Mouse (Mus musculus): ENCODE results near the gene Ctbs. TPM values are rescaled to one million over a fixed set of nuclear protein-coding genes. Genes with fewer than 3 reads are reported as not detected.

The Ctbs gene
- polyA plus RNA-seq (2015; fragmentation: Nextera tagmentation; extraction: Ambion mirVana), result 4.3 and 4.4 TPM in 2 replicates

DNA sequence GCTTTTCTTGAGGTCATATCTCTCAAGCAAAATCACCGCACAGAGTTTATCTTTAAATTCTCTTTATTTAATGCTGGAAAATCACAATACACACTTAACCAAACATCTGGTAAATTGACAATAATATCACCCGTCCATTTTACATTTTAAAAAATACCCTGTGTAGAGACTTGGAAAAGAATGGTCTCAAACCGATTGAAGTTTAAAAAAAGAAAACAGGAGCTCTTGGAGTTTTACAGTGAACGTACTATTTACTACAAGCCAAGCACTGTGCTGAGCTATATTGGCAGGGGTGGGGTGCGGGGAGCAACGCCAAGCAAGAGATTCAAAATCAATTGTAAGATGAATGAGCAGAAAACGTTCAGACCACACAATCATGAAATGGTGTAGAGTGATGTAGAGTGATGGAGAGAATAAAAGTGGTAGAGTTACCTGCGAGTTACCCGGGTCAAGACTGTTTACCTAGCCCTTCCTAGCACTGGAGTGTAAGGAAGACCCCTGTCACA lies at the start of gene Ctbs:
TSS of gene Ctbs (plus strand) at position 51 of the 506 bp plus-strand sequence.
- H3K4me1 ChIP-seq (ENCODE audit: control insufficient read depth, insufficient read depth, low read length), result peaks cover 6% of the 10 kb centered on the region; the same call in 1 of the 2 replicates
- peak within 1 kb of the TSS; percentile 69 for H3K27ac ChIP-seq (ENCODE audit: low read length)
- no peaks in the 10 kb centered on the region for H3K36me3 ChIP-seq (ENCODE audit: control insufficient read depth, insufficient read depth, low read length)
- H3K4me3 ChIP-seq (ENCODE audit: low read depth, low read length), result peak within 1 kb of the TSS; percentile 49
- ATAC-seq, result no peak; the same call in 1 of the 2 replicates
- WGBS, result 55% methylated on average over 9 of the region's 9 CpGs
- H3K27me3 ChIP-seq (ENCODE audit: control insufficient read depth, insufficient read depth, low read depth, low read length), result no peaks in the 10 kb centered on the region
- H3K4me2 ChIP-seq (ENCODE audit: low read length), result peak within 1 kb of the TSS; percentile 67
- H3K9ac ChIP-seq (ENCODE audit: low read depth, low read length), result peak within 1 kb of the TSS; percentile 69
- H3K9me3 ChIP-seq (replicated peaks; ENCODE audit: control insufficient read depth, low read length, poor library complexity, severe bottlenecking), result no peaks in the 10 kb centered on the region

DNA sequence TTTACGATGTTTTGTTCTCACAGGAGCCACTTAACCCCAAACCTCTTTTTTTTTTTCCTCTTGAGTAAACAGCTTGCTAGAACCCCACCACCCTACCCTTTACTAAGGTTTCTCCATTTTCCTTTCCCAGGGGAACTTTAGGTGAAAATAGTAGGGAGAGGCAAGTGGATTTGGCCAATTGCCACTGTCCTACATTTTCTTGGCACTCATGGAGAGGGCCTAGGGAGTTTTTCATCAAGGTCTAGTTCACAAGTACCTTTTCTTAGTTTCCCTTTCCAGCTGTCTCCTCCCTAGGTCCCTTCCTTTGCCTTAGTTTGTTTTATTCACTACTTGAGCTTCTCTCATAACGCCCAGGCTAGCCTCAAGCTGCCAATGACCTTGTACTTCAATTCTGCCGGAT lies 45.8 kb upstream of the Ctbs start:
- Histone ChIP-seq H3K27me3 (ENCODE audit: control insufficient read depth, insufficient read depth, low read depth, low read length) (no peaks in the 10 kb centered on the region), H3K36me3 (ENCODE audit: control insufficient read depth, insufficient read depth, low read length) (no peaks in the 10 kb centered on the region), H3K9ac (ENCODE audit: low read depth, low read length) (peak overlapping the region; percentile 77), H3K4me1 (ENCODE audit: control insufficient read depth, insufficient read depth, low read length) (peaks cover 27% of the 10 kb centered on the region), H3K4me2 (ENCODE audit: low read length) (peak overlapping the region; percentile 85), H3K4me3 (ENCODE audit: low read depth, low read length) (peak overlapping the region; percentile 71), H3K9me3 (replicated peaks; ENCODE audit: control insufficient read depth, low read length, poor library complexity, severe bottlenecking) (no peaks in the 10 kb centered on the region; the same call in 1 of the 2 replicates), H3K27ac (ENCODE audit: low read length) (peak overlapping the region; percentile 86)
- 41% methylated on average over 3 of the region's 3 CpGs for WGBS
- no peak for ATAC-seq

DNA sequence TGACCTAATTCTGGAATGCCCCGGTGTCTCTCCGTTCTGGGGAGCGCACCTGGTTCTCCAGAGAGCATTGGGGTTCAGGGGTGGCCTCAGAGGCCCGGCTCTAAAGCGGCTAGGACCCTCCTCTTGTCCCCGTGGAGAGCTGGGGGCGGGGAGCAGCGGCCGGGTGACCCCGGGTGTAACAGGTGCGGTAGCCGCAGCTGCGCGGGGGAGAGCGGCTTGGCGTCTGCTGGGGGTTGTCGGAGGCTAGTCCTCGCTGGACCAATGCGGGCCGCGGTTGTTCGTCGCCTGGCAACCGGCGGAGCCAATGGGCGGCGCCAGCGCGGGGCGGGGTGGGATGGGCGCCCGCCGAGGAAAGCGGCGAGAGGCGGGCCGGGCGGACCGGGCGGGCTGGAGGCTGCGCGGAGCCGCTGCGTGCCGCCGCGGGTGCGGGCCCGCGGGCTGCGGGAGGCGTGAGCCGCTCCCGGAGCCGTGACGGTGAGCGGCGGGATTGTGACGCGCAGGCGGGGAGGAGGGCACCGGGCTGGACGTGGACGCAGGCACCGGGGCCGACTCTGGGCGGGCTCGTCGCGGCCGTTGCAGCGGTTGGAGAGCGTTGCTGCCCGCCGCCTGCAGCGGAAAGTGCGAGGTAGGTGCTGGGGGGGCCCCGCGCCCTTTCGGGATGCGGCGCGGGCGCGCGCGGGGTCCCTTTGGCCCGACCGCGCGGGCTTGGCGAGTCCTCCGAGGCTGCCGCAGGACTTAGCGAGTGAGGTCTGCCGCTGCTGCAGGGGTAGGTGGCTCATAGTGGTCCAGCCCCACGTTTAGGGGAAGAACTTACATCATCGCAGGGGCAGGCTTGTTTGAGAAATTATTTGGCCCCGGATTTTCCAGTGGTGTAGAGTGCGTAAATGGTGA lies 45.0 kb upstream of the Ctbs start, which contains the start of gene Ssx2ip:
TSS of gene Ssx2ip (plus strand) at position 332 of the 891 bp plus-strand sequence.
- Histone ChIP-seq H3K27me3 (ENCODE audit: control insufficient read depth, insufficient read depth, low read depth, low read length) (no peaks in the 10 kb centered on the region), H3K4me3 (ENCODE audit: low read depth, low read length) (peak within 1 kb of the TSS; percentile 71), H3K36me3 (ENCODE audit: control insufficient read depth, insufficient read depth, low read length) (no peaks in the 10 kb centered on the region), H3K4me1 (ENCODE audit: control insufficient read depth, insufficient read depth, low read length) (peaks cover 27% of the 10 kb centered on the region), H3K9ac (ENCODE audit: low read depth, low read length) (peak within 1 kb of the TSS; percentile 77), H3K27ac (ENCODE audit: low read length) (peak within 1 kb of the TSS; percentile 86), H3K4me2 (ENCODE audit: low read length) (peak within 1 kb of the TSS; percentile 85), H3K9me3 (replicated peaks; ENCODE audit: control insufficient read depth, low read length, poor library complexity, severe bottlenecking) (no peaks in the 10 kb centered on the region; the same call in 1 of the 2 replicates)
- peak; percentile 99 for ATAC-seq
- under 1% methylated on average over 60 of the region's 100 CpGs for WGBS

DNA sequence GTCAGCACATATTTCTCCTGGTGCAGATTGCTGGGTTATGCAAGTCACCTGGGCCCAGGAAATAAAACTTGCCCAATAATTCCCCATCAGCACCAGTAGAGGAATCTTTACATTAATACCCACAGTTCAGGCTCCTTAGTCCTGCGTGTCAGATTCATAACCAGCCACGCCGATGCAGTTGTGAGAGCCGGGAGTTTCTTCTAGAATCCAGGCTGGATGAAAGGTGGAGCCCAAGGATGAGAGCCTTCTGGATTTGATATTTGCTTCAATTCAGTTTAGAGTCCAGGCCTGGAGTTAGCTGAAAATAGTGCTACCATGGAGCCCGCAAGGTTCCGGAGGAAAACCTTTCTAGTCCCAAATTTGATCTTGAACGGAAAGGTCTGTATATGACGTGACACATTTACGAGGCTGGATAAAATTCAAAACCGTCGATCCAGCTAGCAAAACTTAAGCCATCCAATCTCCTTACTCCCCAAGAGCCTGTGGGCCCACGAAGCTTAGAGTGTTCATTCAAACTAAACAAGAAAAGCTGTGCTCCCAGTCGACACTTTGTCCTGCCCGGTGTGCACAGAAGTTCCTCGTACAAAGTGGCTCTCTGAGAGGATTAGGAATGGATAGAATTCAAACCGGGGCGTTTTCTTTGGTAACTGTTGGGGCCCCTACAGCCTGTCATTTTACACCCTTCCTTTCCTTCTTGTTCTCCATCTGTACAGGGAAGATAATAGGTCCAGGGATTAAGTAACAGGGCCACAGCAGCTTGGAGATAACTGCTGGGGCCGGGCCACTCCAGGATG lies 44.2 kb upstream of the Ctbs start:
- Histone ChIP-seq H3K27ac (ENCODE audit: low read length) (no peak overlapping the region), H3K4me3 (ENCODE audit: low read depth, low read length) (peak overlapping the region; percentile 71), H3K9me3 (replicated peaks; ENCODE audit: control insufficient read depth, low read length, poor library complexity, severe bottlenecking) (no peaks in the 10 kb centered on the region; the same call in 1 of the 2 replicates), H3K4me1 (ENCODE audit: control insufficient read depth, insufficient read depth, low read length) (peaks cover 27% of the 10 kb centered on the region), H3K4me2 (ENCODE audit: low read length) (peak overlapping the region; percentile 74), H3K9ac (ENCODE audit: low read depth, low read length) (peak overlapping the region; percentile 77), H3K36me3 (ENCODE audit: control insufficient read depth, insufficient read depth, low read length) (no peaks in the 10 kb centered on the region), H3K27me3 (ENCODE audit: control insufficient read depth, insufficient read depth, low read depth, low read length) (no peaks in the 10 kb centered on the region)
- 10% methylated on average over 18 of the region's 18 CpGs for WGBS
- ATAC-seq, result no peak

DNA sequence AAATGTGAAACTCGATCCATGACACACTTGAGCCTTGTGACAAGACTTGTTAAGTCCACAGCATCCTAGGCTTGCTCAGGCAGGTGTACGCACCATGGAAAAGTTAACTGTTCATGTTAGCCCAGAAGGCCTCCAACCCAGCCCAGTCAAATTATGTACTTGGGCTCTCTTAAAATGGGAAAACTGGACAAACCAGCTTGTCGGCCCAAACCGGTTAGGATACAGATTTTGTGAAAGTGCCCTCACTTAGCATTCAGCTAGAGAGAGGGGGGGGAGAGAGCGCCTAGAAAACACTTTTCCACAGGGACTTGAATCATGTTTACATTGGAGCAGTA lies 43.6 kb upstream of the Ctbs start:
- H3K9ac ChIP-seq (ENCODE audit: low read depth, low read length), result peak overlapping the region; percentile 77
- peak overlapping the region; percentile 71 for H3K4me3 ChIP-seq (ENCODE audit: low read depth, low read length)
- 41% methylated on average over 5 of the region's 5 CpGs for WGBS
- no peaks in the 10 kb centered on the region for H3K27me3 ChIP-seq (ENCODE audit: control insufficient read depth, insufficient read depth, low read depth, low read length)
- no peaks in the 10 kb centered on the region; the same call in 1 of the 2 replicates for H3K9me3 ChIP-seq (replicated peaks; ENCODE audit: control insufficient read depth, low read length, poor library complexity, severe bottlenecking)
- no peak overlapping the region for H3K27ac ChIP-seq (ENCODE audit: low read length)
- H3K4me2 ChIP-seq (ENCODE audit: low read length), result peak overlapping the region; percentile 74
- H3K4me1 ChIP-seq (ENCODE audit: control insufficient read depth, insufficient read depth, low read length), result peaks cover 27% of the 10 kb centered on the region
- no peak for ATAC-seq
- H3K36me3 ChIP-seq (ENCODE audit: control insufficient read depth, insufficient read depth, low read length), result no peaks in the 10 kb centered on the region

DNA sequence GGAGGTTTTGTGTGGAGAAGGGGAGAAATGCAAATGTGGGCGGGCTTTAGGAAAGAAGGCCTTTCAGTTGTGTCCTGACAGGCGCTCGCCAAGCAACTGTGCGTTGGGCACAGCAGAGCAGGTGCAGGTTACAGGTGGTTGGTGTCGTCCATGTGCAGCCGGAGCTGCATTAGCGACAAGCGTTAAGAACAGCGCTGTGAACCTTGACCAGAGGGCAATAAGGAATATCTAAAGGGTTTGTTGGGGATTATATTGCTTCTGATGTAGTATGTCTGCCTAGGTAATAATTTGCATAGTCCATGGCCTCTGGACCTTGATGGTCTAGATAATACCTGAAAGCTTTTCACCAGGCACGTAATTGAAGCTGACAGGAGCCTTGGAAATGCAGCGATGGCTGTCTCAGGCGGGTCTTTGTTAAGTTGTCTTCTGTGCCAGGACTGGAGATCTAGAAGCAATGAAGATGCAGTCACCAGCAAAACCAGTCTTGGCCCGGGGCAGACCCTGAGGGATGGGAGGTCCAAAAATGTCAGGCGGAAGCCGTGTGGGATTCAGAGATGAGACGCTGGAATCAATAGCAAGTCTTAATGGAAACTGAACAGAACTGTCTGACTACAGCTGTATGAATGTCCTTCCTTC lies 42.4 kb upstream of the Ctbs start:
- Histone ChIP-seq H3K4me3 (ENCODE audit: low read depth, low read length) (no peak overlapping the region), H3K27ac (ENCODE audit: low read length) (no peak overlapping the region), H3K27me3 (ENCODE audit: control insufficient read depth, insufficient read depth, low read depth, low read length) (no peaks in the 10 kb centered on the region), H3K9ac (ENCODE audit: low read depth, low read length) (no peak overlapping the region), H3K4me1 (ENCODE audit: control insufficient read depth, insufficient read depth, low read length) (peaks cover 27% of the 10 kb centered on the region), H3K9me3 (replicated peaks; ENCODE audit: control insufficient read depth, low read length, poor library complexity, severe bottlenecking) (no peaks in the 10 kb centered on the region; the same call in 1 of the 2 replicates), H3K36me3 (ENCODE audit: control insufficient read depth, insufficient read depth, low read length) (no peaks in the 10 kb centered on the region), H3K4me2 (ENCODE audit: low read length) (peak overlapping the region; percentile 74)
- WGBS, result 70% methylated on average over 16 of the region's 16 CpGs
- no peak for ATAC-seq

DNA sequence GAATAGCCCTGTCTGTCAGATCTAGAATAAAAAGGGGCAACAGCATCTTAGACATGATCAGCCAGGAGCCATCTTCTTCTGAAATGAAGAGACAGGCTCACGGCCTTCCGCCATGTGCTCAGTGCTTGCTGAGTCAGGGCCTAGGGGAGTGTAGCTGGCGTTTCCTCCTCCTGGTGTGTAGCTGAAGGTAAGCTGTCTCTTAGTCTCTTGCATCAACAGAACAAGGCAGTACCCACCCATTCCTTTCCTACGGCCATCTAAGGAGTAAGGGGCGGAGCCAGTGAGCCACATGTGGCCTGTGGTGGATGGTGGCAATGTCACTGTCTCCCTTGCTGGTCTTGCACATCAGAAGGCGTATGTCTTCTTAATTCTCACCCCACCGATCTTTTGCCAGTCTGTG lies 39.5 kb upstream of the Ctbs start:
- Histone ChIP-seq H3K4me1 (ENCODE audit: control insufficient read depth, insufficient read depth, low read length) (peaks cover 24% of the 10 kb centered on the region), H3K9me3 (replicated peaks; ENCODE audit: control insufficient read depth, low read length, poor library complexity, severe bottlenecking) (no peaks in the 10 kb centered on the region), H3K4me2 (ENCODE audit: low read length) (no peak overlapping the region), H3K9ac (ENCODE audit: low read depth, low read length) (no peak overlapping the region), H3K27ac (ENCODE audit: low read length) (no peak overlapping the region), H3K4me3 (ENCODE audit: low read depth, low read length) (no peak overlapping the region), H3K27me3 (ENCODE audit: control insufficient read depth, insufficient read depth, low read depth, low read length) (no peaks in the 10 kb centered on the region), H3K36me3 (ENCODE audit: control insufficient read depth, insufficient read depth, low read length) (no peaks in the 10 kb centered on the region)
- 82% methylated on average over 7 of the region's 7 CpGs for WGBS
- ATAC-seq, result no peak

DNA sequence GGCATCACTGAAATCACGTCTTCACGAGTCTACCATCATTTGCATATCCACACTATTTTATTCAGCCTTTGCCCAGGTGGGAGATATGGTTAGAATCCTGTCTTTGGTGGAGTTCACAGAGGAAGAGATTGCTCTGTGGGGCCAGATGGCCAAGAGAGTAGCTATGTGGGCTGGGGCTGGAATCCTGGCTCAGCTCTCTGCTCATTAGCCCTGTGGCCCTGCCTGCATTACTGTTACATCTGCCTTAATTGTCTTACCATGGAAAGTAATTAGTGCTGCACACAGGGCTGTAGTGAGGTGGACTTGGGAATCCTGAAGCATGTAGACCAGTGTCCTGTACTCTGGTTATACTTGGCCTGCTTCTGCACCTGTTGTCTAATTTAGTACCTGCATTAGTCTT lies 37.6 kb upstream of the Ctbs start:
- H3K27ac ChIP-seq (ENCODE audit: low read length), result no peak overlapping the region
- H3K4me2 ChIP-seq (ENCODE audit: low read length), result no peak overlapping the region
- H3K27me3 ChIP-seq (ENCODE audit: control insufficient read depth, insufficient read depth, low read depth, low read length), result no peaks in the 10 kb centered on the region
- H3K4me3 ChIP-seq (ENCODE audit: low read depth, low read length), result no peak overlapping the region
- H3K9ac ChIP-seq (ENCODE audit: low read depth, low read length), result no peak overlapping the region
- H3K4me1 ChIP-seq (ENCODE audit: control insufficient read depth, insufficient read depth, low read length), result peaks cover 7% of the 10 kb centered on the region
- no peaks in the 10 kb centered on the region for H3K9me3 ChIP-seq (replicated peaks; ENCODE audit: control insufficient read depth, low read length, poor library complexity, severe bottlenecking)
- H3K36me3 ChIP-seq (ENCODE audit: control insufficient read depth, insufficient read depth, low read length), result no peaks in the 10 kb centered on the region
- 88% methylated on average over 2 of the region's 2 CpGs for WGBS
- no peak for ATAC-seq

All from midbrain, embryonic 16.5 days (tissue).